Mouse (Mus musculus): Measurements from ENCODE around the gene Fads3.

- TF ChIP-seq CTCF (IDR thresholded peaks at IDR 0.05) (no peak), EP300 (IDR thresholded peaks at IDR 0.05) (no peak)
Observed at GRCm38 (mm10) chr19:10060783-10061590, 19.6 kb downstream of the Fads3 start.

Data from lung, postnatal 0 days (tissue).